Mouse (Mus musculus) embryonic facial prominence, embryonic 10.5 days (tissue): ENCODE data around the gene Spred2. TPM values are rescaled to one million over a fixed set of nuclear protein-coding genes. Genes with fewer than 3 reads are reported as not detected.
A peak's percentile ranks its signal among the peaks of the same experiment; 100 is the strongest.

ENCODE experiments used
- DNase-seq: peaks from one replicate; pipeline ENCODE4 v3.0.0-alpha.2; 2017; ENCODE audit warnings: low spot score
- H3K27ac ChIP-seq: fragments of 300-500 bp; sonication (generic); replicated peaks from 2 replicates; pipeline ENCODE4 v1.5.1; 2016; ENCODE audit warnings: mild to moderate bottlenecking
- H3K27me3 ChIP-seq: fragments of 300-500 bp; sonication (generic); replicated peaks from 2 replicates; pipeline ENCODE4 v1.6.1; 2016; ENCODE audit warnings: low read depth, mild to moderate bottlenecking; ENCODE audit not compliant: poor library complexity, severe bottlenecking
- H3K36me3 ChIP-seq: fragments of 300-500 bp; sonication (generic); replicated peaks from 2 replicates; pipeline ENCODE4 v1.6.1; 2016; ENCODE audit warnings: mild to moderate bottlenecking, moderate library complexity
- H3K4me1 ChIP-seq: fragments of 300-500 bp; sonication (generic); 2 replicates; pipeline ENCODE4 v1.6.1; 2016
- H3K4me3 ChIP-seq: fragments of 300-500 bp; sonication (generic); 2 replicates; pipeline ENCODE4 v1.5.1; 2016; ENCODE audit warnings: mild to moderate bottlenecking, moderate library complexity
- H3K9me3 ChIP-seq: fragments of 300-500 bp; sonication (generic); 2 replicates; pipeline ENCODE4 v1.6.1; 2016; ENCODE audit warnings: mild to moderate bottlenecking
- WGBS: fragments of 180-500 bp; shearing (Covaris S2); methylation state at CpG from one replicate; pipeline ENCODE4 v1.1.7; 2016; 5-methylcytosine and 5-hydroxymethylcytosine counted together
- polyA plus RNA-seq: library from polyadenylated mRNA; unstranded; fragments of >200 nt; fragmentation: Nextera tagmentation; extraction: Ambion mirVana; gene quantifications from 2 replicates; pipeline ENCODE4 v1.2.1, GENCODE M21; 2016

Gene Spred2
- polyA plus RNA-seq, 1 experiment from 2014 or later: 8.6 TPM

DNA sequence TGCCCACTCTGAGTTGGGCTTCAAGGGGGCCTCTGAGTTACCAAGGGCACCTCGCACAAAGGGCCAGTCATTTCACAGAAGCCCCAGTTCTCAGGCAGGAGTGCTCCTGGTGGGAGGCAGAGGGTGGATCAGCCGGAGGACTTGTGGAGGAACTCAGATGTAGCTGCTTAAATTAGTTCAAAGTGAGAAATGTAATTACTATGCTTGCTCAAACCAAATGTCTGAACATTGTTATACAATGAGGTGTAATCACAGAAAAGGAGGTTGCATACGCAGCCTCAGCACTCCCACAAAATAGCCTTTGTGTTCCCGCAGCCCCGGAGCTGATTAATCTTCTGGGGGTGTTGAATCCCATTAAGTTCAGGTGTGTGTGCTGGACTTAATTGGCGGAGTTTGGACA lies 20.5 kb downstream of the Spred2 start:
- no peak for DNase-seq
- WGBS: 82% methylated on average over 6 of the region's 6 CpGs
- H3K4me1 ChIP-seq: peaks cover 30% of the 10 kb centered on the region
- no peaks in the 10 kb centered on the region for H3K27me3 ChIP-seq
- no peak overlapping the region for H3K4me3 ChIP-seq
- H3K36me3 ChIP-seq: peaks cover 52% of the 10 kb centered on the region
- H3K27ac ChIP-seq: no peak overlapping the region
- H3K9me3 ChIP-seq: peaks cover 4% of the 10 kb centered on the region; the same call in 1 of the 2 replicates

DNA sequence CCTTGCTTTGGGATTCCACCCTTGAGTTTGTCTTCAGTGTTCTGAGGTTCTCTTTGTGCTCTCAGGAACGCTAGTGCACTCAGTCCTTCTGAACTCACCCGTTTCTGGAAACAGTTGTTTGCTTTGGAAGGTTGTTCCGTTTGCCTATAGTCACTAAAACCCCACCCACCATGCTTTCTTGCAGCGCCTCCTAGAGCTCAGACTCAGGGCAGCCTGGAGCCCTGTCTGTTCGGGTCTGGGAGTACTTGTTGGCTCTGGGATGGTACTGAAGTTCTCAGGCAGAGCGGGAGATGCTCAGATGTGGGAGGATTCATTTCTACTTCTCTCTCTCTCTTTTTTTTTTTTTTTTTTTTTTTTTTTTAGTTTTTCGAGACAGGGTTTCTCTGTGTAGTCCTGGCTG lies 22.5 kb downstream of the Spred2 start:
- no peaks in the 10 kb centered on the region for H3K27me3 ChIP-seq
- H3K36me3 ChIP-seq: peaks cover 38% of the 10 kb centered on the region
- 94% methylated on average over 7 of the region's 7 CpGs for WGBS
- peaks cover 4% of the 10 kb centered on the region; the same call in 1 of the 2 replicates for H3K9me3 ChIP-seq
- no peak overlapping the region for H3K27ac ChIP-seq
- H3K4me1 ChIP-seq: peaks cover 43% of the 10 kb centered on the region
- no peak overlapping the region for H3K4me3 ChIP-seq
- DNase-seq: no peak

- peaks cover 34% of the 10 kb centered on the region for H3K36me3 ChIP-seq
- 88% methylated on average over 7 of the region's 7 CpGs for WGBS
These were observed 23.5 kb downstream of the Spred2 start for GRCm38 (mm10) chr11:19947626-19948135.

GRCm38 (mm10) chr11:19949725-19950124 lies 25.6 kb downstream of the Spred2 start:
- H3K9me3 ChIP-seq: peaks cover 4% of the 10 kb centered on the region; the same call in 1 of the 2 replicates
- H3K27ac ChIP-seq: no peak overlapping the region
- no peaks in the 10 kb centered on the region for H3K27me3 ChIP-seq
- peaks cover 53% of the 10 kb centered on the region for H3K4me1 ChIP-seq
- no peak overlapping the region for H3K4me3 ChIP-seq
- WGBS: 85% methylated on average over 5 of the region's 5 CpGs
- peaks cover 21% of the 10 kb centered on the region for H3K36me3 ChIP-seq
- no peak for DNase-seq

More at GRCm38 (mm10) chr11:19947626-19948135, 23.5 kb downstream of the Spred2 start:
- H3K27ac ChIP-seq: no peak overlapping the region
- DNase-seq: no peak
- no peaks in the 10 kb centered on the region for H3K27me3 ChIP-seq
- no peak overlapping the region for H3K4me3 ChIP-seq
- H3K9me3 ChIP-seq: peaks cover 4% of the 10 kb centered on the region; the same call in 1 of the 2 replicates
- peaks cover 49% of the 10 kb centered on the region for H3K4me1 ChIP-seq

DNA sequence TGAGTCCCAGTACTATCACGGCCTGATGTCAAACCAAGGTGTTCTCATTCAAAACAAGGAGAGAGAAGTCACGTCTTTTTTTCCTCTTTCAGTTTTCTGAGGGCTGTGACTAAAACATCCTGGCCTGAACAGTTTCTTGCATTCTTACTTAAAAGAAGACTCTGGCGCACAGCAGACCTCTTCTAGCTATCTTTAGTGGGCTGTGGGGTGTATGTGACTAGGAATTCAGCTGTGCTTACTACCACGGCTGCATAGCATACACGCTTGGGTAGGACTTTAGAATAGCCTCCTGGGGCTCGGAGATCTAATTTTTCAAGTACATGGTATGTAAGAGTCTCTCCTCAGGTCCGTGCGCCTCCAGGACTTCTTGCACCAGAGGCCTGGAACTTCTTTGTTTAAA lies 26.0 kb downstream of the Spred2 start:
- WGBS: 82% methylated on average over 8 of the region's 8 CpGs

GRCm38 (mm10) chr11:19952963-19953362 lies 28.8 kb downstream of the Spred2 start:
- 74% methylated on average over 8 of the region's 8 CpGs for WGBS
- no peaks in the 10 kb centered on the region for H3K27me3 ChIP-seq
- DNase-seq: no peak
- H3K9me3 ChIP-seq: no peaks in the 10 kb centered on the region
- no peak overlapping the region for H3K27ac ChIP-seq
- no peak overlapping the region for H3K4me3 ChIP-seq
- H3K36me3 ChIP-seq: peaks cover 3% of the 10 kb centered on the region; the same call in 1 of the 2 replicates
- peaks cover 57% of the 10 kb centered on the region for H3K4me1 ChIP-seq

More for the DNA sequence above, 26.0 kb downstream of the Spred2 start:
- Histone ChIP-seq H3K27me3 (no peaks in the 10 kb centered on the region), H3K9me3 (peaks cover 4% of the 10 kb centered on the region; the same call in 1 of the 2 replicates), H3K36me3 (peaks cover 16% of the 10 kb centered on the region), H3K4me3 (no peak overlapping the region), H3K27ac (no peak overlapping the region), H3K4me1 (peaks cover 56% of the 10 kb centered on the region)
- no peak for DNase-seq

DNA sequence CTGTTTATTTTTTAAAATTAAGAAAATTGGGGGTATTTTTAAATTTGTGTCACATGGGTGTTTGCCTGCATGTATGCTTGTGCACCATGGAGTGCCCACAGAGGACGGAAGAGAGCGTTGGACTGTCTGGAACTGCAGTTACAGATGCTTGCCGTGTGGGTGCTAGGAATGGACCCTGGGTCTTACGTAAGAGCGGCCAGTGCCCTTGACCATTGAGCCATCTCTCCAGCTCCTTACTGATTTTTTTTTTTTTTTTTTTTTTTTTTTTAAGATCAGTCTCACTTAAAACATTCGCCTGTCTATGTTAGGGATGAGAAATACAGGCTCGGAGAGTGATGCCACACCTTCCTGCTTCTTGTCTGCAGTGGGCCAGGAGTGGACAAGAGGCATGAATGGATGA lies 29.7 kb downstream of the Spred2 start:
- DNase-seq: no peak
- no peak overlapping the region for H3K27ac ChIP-seq
- no peaks in the 10 kb centered on the region for H3K9me3 ChIP-seq
- H3K4me1 ChIP-seq: peaks cover 48% of the 10 kb centered on the region
- peaks cover 3% of the 10 kb centered on the region; the same call in 1 of the 2 replicates for H3K36me3 ChIP-seq
- WGBS: 96% methylated on average over 7 of the region's 7 CpGs
- H3K4me3 ChIP-seq: no peak overlapping the region
- H3K27me3 ChIP-seq: no peaks in the 10 kb centered on the region

DNA sequence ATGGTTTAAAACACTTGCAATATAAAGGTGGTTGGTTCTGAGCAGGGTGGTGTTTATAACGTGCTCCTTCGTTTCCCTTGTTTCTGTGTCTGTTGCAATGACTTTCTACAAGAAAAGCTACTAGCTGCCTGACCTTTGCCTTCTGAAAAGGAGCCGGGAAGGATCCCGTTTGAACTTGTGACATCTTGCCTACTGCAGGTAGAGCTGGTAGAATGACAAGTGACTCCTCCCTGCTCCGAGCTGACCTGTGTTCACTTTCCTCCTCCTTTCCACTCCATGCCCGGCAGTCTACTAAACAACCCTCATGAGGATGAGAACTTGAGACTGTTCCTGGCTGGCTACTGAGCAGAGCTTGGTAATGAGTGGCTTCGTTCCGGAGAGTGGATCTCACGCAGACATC lies 30.9 kb downstream of the Spred2 start:
- Histone ChIP-seq H3K27ac (no peak overlapping the region), H3K36me3 (peaks cover 3% of the 10 kb centered on the region; the same call in 1 of the 2 replicates), H3K4me3 (no peak overlapping the region), H3K9me3 (no peaks in the 10 kb centered on the region), H3K27me3 (no peaks in the 10 kb centered on the region), H3K4me1 (peaks cover 42% of the 10 kb centered on the region)
- 78% methylated on average over 9 of the region's 9 CpGs for WGBS
- no peak for DNase-seq

- 94% methylated on average over 6 of the region's 6 CpGs for WGBS
- H3K4me1 ChIP-seq: peaks cover 43% of the 10 kb centered on the region
These were observed 31.5 kb downstream of the Spred2 start for GRCm38 (mm10) chr11:19955701-19956100.

GRCm38 (mm10) chr11:19959006-19959405 lies 34.8 kb downstream of the Spred2 start:
- no peaks in the 10 kb centered on the region for H3K27me3 ChIP-seq
- H3K4me1 ChIP-seq: peaks cover 50% of the 10 kb centered on the region
- 85% methylated on average over 3 of the region's 3 CpGs for whole genome bisulfite sequencing
- peaks cover 14% of the 10 kb centered on the region; the same call in 1 of the 2 replicates for H3K36me3 ChIP-seq
- no peak overlapping the region for H3K27ac ChIP-seq
- no peak overlapping the region for H3K4me3 ChIP-seq
- no peaks in the 10 kb centered on the region for H3K9me3 ChIP-seq
- no peak for DNase-seq

More at GRCm38 (mm10) chr11:19955701-19956100, 31.5 kb downstream of the Spred2 start:
- H3K27me3 ChIP-seq: no peaks in the 10 kb centered on the region
- no peak for DNase-seq
- peaks cover 3% of the 10 kb centered on the region; the same call in 1 of the 2 replicates for H3K36me3 ChIP-seq
- no peak overlapping the region for H3K4me3 ChIP-seq
- no peak overlapping the region for H3K27ac ChIP-seq
- no peaks in the 10 kb centered on the region for H3K9me3 ChIP-seq

- Histone ChIP-seq H3K4me1 (peaks cover 54% of the 10 kb centered on the region), H3K4me3 (no peak overlapping the region), H3K27me3 (no peaks in the 10 kb centered on the region), H3K36me3 (peaks cover 14% of the 10 kb centered on the region; the same call in 1 of the 2 replicates), H3K27ac (no peak overlapping the region), H3K9me3 (no peaks in the 10 kb centered on the region)
- DNase-seq: peak; percentile 35
- 82% methylated on average over 5 of the region's 5 CpGs for WGBS
These were observed 35.7 kb downstream of the Spred2 start for GRCm38 (mm10) chr11:19959897-19960296.

DNA sequence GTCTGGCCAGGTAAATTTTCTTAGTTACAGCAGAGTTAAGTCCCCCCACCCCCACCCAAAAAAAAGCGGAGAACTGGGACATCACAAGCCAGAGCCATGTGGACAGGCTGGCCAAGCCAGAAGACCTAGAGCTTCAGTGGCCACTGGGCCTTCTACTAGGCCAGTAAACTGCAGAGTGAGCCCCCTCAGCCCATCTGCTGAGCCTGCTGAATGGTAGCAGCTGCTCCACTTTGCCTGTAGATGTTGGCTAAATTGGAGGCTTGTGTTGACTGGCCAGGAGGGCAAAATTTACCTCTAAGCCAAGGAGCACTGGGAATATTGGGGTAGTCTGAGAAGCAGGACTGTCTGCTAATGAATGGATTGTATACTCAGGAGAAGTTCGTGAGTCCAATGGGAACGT lies 36.4 kb downstream of the Spred2 start:
- 88% methylated on average over 3 of the region's 3 CpGs for WGBS
- no peak for DNase-seq
- H3K4me3 ChIP-seq: no peak overlapping the region
- H3K9me3 ChIP-seq: no peaks in the 10 kb centered on the region
- H3K27me3 ChIP-seq: no peaks in the 10 kb centered on the region
- peaks cover 53% of the 10 kb centered on the region for H3K4me1 ChIP-seq
- H3K27ac ChIP-seq: peak overlapping the region; percentile 37; the same call in 1 of the 2 replicates
- H3K36me3 ChIP-seq: peaks cover 17% of the 10 kb centered on the region

DNA sequence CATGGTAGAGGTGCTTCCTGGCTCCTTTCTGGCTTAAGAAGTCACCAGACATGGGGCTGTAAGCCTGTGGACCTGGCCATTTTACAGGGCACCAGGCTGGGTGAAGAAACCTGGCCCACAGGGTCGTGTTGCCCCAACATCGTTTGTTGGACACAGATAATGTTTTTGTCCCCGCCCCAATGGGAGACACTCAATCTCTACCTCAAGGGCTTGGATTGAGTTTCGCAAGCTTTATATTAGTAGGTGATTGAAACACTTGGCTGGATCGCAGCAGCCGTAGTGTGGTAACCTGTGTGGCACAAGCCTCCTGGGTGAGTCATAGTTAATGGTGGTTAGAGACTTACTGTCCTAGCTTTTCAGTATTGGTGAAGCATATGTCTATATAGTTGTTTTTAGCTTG lies 36.9 kb downstream of the Spred2 start:
- DNase-seq: no peak
- Histone ChIP-seq H3K27me3 (no peaks in the 10 kb centered on the region), H3K4me3 (no peak overlapping the region), H3K36me3 (peaks cover 15% of the 10 kb centered on the region), H3K9me3 (no peaks in the 10 kb centered on the region), H3K27ac (no peak overlapping the region), H3K4me1 (peaks cover 52% of the 10 kb centered on the region)
- WGBS: 89% methylated on average over 6 of the region's 6 CpGs
